Mouse (Mus musculus) thymus, adult 18-20 months (tissue): Measurements from ENCODE around the gene Ube2n.
"Not testable (repeated sequence)": the region's sequence is repeated elsewhere in the genome, so short reads cannot be mapped to it uniquely, and the experiment has no call there.

Experiments
- DNase-seq, 2 experiments: peaks; one replicate each; pipeline ENCODE4 v3.0.0; 2022; ENCODE audit warnings: mixed read lengths in 2 of 2

The Ube2n gene

DNA sequence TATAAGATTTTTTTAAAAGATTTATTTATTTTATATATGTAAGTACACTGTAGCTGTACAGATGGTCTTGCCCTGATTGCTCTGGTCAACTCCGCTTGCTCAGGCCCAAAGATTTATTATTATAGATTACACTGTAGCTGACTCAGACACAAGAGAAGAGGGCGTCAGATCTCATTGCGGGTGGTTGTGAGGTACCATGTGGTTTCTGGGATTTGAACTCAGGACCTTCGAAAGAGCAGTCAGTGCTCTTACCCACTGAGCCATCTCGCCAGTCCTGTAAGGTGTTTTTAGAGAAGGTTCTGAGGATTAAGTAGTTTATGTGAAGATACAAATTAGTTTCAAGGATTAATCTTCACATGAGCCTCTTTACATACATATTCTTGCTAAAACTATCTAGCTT is 10.9 kb downstream of the Ube2n start:
- no peak for DNase-seq

- DNase-seq, result no peak
Measured at GRCm38 (mm10) chr10:95526495-95527122, 11.7 kb downstream of the Ube2n start.

DNA sequence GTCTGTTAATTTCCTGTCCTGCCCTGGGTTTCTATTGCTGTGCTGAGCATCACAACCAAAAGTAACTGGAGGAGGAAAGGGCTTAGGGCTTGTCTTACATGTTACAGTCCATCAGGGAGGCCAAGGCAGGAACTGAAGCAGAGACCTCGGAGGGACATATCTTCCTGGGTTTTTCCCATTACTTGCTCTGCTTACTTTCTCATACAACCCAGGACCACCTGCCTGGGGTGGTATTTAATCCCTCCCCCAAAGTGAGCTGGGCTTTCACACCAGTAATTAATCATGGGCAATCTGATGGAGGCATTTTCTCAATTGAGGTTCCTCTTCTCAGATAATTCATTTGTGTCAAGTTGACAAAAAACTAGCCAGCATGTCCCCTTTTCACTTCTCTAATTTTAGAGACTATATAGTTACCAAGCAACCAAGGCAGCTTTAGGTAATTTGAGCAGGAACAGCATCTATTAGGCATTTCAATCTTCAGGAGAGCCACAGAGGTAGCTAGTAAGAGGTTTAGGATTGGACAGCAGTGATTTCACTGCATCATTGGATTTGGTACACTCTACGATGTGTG is 15.7 kb downstream of the Ube2n start:
- DNase-seq, result no peak

DNA sequence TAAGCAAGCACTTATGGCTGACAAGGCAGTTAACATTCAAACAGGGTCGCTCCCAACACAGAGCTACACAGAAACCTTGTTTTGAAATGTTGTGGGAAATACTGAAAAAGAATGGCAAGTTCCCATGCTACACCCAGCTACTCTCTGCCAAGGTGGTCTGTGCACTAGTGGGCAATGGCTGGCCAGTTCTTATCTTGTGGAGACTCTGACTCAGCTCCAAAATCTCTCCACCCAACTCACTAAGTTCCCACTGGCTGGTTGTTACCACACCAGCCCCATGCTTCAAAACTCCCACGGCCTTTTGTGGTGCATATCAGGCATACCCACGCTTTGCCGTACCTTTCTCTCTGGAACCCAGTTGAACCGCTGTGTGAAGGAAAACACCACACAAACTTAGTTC is 18.0 kb downstream of the Ube2n start:
- no peak for DNase-seq

GRCm38 (mm10) chr10:95533382-95533781 is 18.4 kb downstream of the Ube2n start:
- DNase-seq, result no peak

- no peak for DNase-seq
Measured at GRCm38 (mm10) chr10:95535399-95536221, 20.7 kb downstream of the Ube2n start.

- DNase-seq, result no peak
Measured at GRCm38 (mm10) chr10:95536222-95536541, 21.2 kb downstream of the Ube2n start.

- no peak for DNase-seq
Measured at GRCm38 (mm10) chr10:95539260-95539659, 24.3 kb downstream of the Ube2n start.

DNA sequence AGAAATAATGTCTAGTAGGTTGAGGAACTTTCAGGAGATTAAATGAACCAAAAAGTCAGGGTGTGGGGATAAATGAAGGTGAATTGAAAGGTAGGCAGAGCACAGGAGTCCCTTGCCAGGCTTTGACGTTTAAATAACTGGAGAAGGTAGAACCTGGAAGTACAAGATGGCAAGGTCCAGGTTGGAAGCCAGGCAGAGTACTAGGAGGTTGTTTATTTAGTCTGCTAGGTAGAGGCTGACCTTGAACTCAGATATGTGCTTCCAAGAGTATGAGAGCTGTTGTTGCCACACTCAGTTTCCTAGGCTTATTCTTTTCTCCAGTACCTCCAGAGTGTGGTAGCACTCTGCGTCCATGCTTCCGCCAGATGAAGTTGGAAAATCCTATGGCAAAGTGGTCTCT is 24.9 kb downstream of the Ube2n start:
- no peak for DNase-seq

- no peak for DNase-seq
Measured at GRCm38 (mm10) chr10:95542916-95543315, 28.0 kb downstream of the Ube2n start.

- no peak for DNase-seq
Measured at GRCm38 (mm10) chr10:95543377-95543776, 28.4 kb downstream of the Ube2n start.

DNA sequence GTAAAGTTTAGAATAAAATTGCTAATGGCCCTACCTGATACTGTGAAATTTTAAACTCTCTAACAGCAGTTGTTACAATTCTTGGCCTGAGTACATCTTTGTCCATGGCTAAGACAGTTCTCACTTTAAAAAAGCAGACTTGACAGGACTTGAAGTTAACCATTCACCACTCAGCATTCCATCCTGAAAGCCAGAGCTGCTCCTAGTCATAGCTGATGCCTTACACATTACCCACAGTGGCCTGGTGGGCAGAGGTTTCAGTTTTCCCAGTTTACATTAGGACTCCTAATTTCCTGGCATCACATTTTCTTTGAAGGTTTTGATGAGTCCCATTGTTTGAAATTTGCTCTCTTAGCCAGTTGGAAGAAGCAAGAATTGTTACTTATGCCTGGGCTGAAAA is 29.1 kb downstream of the Ube2n start:
- no peak for DNase-seq

- DNase-seq, result no peak
Measured at GRCm38 (mm10) chr10:95544651-95545050, 29.7 kb downstream of the Ube2n start.

DNA sequence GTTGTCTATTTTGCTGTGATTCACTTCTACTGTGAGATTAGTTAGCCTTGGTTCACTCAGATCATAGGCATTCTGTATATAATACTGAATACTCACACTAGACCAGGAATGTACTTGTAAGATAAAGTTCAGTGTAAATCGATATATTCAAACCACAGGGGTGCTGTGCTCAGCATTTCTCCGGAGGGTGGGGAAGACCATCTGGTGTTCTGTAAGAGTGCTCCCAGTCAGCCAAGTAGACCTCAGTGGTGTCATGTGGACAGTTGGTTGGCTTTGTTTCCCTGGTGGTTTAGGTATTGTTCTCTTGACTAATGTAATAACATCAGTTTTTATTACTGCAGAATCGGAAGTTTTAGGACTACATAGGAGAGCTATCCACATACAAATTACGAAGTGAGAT is 30.1 kb downstream of the Ube2n start:
- DNase-seq, result no peak

DNA sequence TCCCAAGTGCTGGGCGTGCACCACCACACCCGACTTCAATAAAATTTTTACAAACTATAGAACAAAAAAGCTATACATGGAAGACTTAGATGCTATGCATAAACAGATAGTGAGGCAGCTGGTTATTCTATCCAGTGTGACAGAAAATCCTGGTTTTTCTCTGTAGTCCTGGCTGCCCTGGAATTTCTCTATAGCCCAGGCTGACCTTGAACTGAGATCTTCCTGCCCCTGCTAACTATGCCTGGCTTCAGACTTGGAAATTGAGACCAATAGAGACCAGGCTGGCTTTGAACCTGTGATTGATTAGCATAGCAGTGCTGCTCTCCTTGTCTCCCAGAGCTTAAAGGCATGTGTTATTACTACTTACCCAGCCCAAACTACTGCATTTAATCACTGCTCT is 31.2 kb downstream of the Ube2n start:
- no peak for DNase-seq

DNA sequence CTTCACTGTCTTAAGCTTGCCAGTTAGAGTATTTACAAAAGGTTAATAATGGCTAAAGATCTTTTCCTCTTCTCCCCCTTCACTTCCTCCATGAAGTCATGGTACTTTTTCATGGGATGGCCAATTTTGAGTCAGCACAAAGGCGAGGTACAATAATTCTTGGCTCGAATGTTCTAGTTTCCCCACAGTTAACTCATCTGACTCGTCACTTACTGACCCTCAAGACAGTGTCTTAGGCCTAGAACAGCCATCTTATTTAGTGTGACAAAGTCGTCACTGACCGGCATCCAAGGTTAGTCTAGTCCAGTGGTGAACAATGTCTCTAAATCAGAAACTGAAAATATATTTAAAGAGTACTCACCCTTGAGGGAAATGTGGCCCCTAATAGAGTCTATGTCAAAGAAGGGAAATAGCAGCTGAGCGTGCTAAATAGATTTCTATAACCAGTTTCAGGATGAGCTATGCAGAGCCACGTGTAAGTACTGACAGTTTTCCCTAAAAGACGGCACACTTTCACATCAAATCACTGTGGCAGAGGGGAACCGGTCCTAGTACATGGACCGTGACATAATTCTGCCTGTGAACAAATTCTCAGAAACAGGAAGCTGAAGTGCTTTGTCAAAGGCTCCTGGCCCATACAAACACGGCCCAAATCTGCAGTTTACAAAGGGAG is 33.3 kb downstream of the Ube2n start:
- no peak for DNase-seq

DNA sequence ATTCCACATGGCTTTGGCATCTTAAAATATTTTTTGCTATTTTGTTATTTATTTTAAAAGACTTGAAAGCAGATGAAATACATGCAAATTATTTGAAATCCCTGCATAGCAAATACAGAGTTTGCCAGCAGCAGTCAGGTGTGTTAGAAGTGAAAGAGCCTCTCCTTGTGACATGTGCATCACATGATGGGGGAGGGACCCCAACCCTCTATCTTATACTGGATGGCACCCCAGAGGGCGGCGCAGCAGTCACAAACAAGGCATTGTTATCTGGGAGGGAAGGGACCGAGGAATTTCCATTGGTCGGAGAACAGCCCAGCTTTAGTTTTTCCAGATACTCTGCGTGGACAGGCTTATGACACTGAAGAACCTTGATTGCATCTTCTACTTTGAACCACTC is 34.1 kb downstream of the Ube2n start:
- not testable (repeated sequence) for DNase-seq

GRCm38 (mm10) chr10:95550506-95550905 is 35.6 kb downstream of the Ube2n start:
- DNase-seq, result no peak

- no peak for DNase-seq
Measured at GRCm38 (mm10) chr10:95551752-95552151, 36.8 kb downstream of the Ube2n start.

DNA sequence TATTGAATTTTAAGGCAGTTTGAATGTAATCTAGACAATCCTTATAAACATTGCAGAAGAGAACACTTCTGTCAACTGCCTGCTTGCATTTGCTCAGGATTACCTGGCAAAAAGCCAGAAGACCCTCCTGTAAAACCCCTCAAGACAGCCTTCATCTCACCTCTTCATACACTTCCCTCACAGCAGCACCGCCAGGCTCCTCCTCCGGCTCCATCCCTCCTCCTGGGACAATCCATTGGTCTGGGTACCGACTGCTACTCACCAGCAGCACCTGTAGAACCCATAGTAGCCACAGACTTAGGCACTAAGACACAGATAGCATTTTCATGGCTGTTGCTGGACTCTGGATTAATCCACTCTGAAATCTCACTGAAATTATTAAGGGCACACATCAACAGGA is 37.4 kb downstream of the Ube2n start:
- no peak for DNase-seq

DNA sequence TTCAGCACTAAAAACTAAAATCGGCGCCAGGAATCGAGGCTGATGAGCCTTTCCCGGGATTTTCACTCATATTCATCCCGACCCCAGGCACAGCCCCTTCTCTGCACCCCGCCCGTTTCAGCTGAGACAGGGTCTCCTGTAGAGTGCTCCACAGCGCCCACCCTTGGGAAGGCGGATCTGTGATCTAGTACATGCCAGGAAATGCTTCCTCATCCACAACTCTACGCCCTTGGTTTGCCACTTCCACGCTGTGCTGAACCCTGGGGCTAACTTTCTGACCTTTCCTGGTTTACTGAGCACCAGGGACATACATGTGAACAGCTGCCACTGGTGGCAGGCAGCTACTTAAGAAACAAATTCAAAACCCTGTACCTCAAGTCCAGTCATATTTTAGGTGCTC is 40.9 kb downstream of the Ube2n start:
- DNase-seq, result no peak

- no peak for DNase-seq
Measured at GRCm38 (mm10) chr10:95557337-95557828, 42.4 kb downstream of the Ube2n start.

- no peak for DNase-seq
Measured at GRCm38 (mm10) chr10:95559426-95559825, 44.5 kb downstream of the Ube2n start.
